Mouse (Mus musculus) embryonic fibroblast, embryonic 13.5 days (primary cell): ENCODE measurements around the gene Golt1a. TPM values are rescaled to one million over a fixed set of nuclear protein-coding genes. Genes with fewer than 3 reads are reported as not detected.
"Not testable (repeated sequence)": the region's sequence is repeated elsewhere in the genome, so short reads cannot be mapped to it uniquely, and the experiment has no call there.

Source experiments
- H3K27ac ChIP-seq: 2 replicates; pipeline ENCODE4 v1.5.1; 2012; ENCODE audit warnings: low read length, control low read depth, inconsistent platforms; ENCODE audit not compliant: insufficient read depth
- H3K4me1 ChIP-seq: 2 replicates; pipeline ENCODE4 v1.6.1; 2011; ENCODE audit warnings: low read length; ENCODE audit not compliant: control insufficient read depth, insufficient read depth
- H3K4me3 ChIP-seq: 2 replicates; pipeline ENCODE4 v1.5.1; 2011; ENCODE audit warnings: mild to moderate bottlenecking, control low read depth, low read length; ENCODE audit not compliant: insufficient read depth
- CTCF ChIP-seq: IDR thresholded peaks from 2 replicates; pipeline ENCODE4 v1.5.1; 2011; ENCODE audit warnings: mild to moderate bottlenecking, control low read depth, low read length, moderate library complexity, borderline replicate concordance; ENCODE audit not compliant: insufficient read depth
- POLR2A ChIP-seq: IDR thresholded peaks from 2 replicates; pipeline ENCODE4 v1.6.1; 2011; ENCODE audit warnings: low read depth, mild to moderate bottlenecking, control low read depth, low read length, moderate library complexity
- polyA plus RNA-seq: library from polyadenylated mRNA; stranded (reverse); fragments of >200 nt; gene quantifications from 2 replicates; pipeline ENCODE4 v1.2.4, GENCODE M21; 2011; ENCODE audit warnings: low read depth; ENCODE audit not compliant: missing spikeins, insufficient read length

Gene Golt1a
- polyA plus RNA-seq, 1 experiment: not detected

- no peak for TF ChIP-seq CTCF
- no peak for TF ChIP-seq POLR2A
- Histone ChIP-seq H3K4me3 (no peak within 1 kb of the TSS), H3K27ac (no peak within 1 kb of the TSS), H3K4me1 (no peaks in the 10 kb centered on the region)
These were observed 11.8 kb downstream of the Golt1a start, which contains the start of gene Kiss1 for GRCm38 (mm10) chr1:133321267-133321925. Gene Kiss1 (plus strand): TSS chr1:133321875.

GRCm38 (mm10) chr1:133323333-133323732 is 13.7 kb downstream of the Golt1a start:
- TF ChIP-seq CTCF (no peak), POLR2A (no peak)
- Histone ChIP-seq H3K4me1 (no peaks in the 10 kb centered on the region), H3K4me3 (no peak overlapping the region), H3K27ac (no peak overlapping the region)

GRCm38 (mm10) chr1:133325951-133326350 is 16.4 kb downstream of the Golt1a start:
- TF ChIP-seq POLR2A (no peak), CTCF (no peak)
- Histone ChIP-seq H3K4me1 (no peaks in the 10 kb centered on the region), H3K4me3 (no peak overlapping the region), H3K27ac (no peak overlapping the region)

GRCm38 (mm10) chr1:133327094-133327493 is 17.5 kb downstream of the Golt1a start:
- TF ChIP-seq POLR2A: no peak
- no peak for TF ChIP-seq CTCF
- no peaks in the 10 kb centered on the region for H3K4me1 ChIP-seq
- H3K27ac ChIP-seq: no peak overlapping the region
- no peak overlapping the region for H3K4me3 ChIP-seq

- Histone ChIP-seq H3K27ac (no peak overlapping the region), H3K4me3 (no peak overlapping the region), H3K4me1 (no peaks in the 10 kb centered on the region)
- TF ChIP-seq POLR2A (no peak), CTCF (no peak)
These were observed 18.7 kb downstream of the Golt1a start for GRCm38 (mm10) chr1:133328299-133328795.

- no peaks in the 10 kb centered on the region for H3K4me1 ChIP-seq
- no peak overlapping the region for H3K4me3 ChIP-seq
- TF ChIP-seq CTCF (no peak), POLR2A (no peak)
- no peak overlapping the region for H3K27ac ChIP-seq
These were observed 19.5 kb downstream of the Golt1a start for GRCm38 (mm10) chr1:133328896-133329637.

- Histone ChIP-seq H3K4me3 (no peak overlapping the region), H3K27ac (no peak overlapping the region), H3K4me1 (no peaks in the 10 kb centered on the region)
- TF ChIP-seq POLR2A (no peak), CTCF (no peak)
These were observed 20.0 kb downstream of the Golt1a start for GRCm38 (mm10) chr1:133329638-133329964.

- no peaks in the 10 kb centered on the region for H3K4me1 ChIP-seq
- no peak overlapping the region for H3K27ac ChIP-seq
- TF ChIP-seq CTCF: no peak
- no peak for TF ChIP-seq POLR2A
- no peak overlapping the region for H3K4me3 ChIP-seq
These were observed 21.5 kb downstream of the Golt1a start for GRCm38 (mm10) chr1:133331142-133331541.

- no peak overlapping the region for H3K4me3 ChIP-seq
- TF ChIP-seq POLR2A (no peak), CTCF (no peak)
- no peaks in the 10 kb centered on the region for H3K4me1 ChIP-seq
- H3K27ac ChIP-seq: no peak overlapping the region
These were observed 23.2 kb downstream of the Golt1a start for GRCm38 (mm10) chr1:133332656-133333430.

- Histone ChIP-seq H3K27ac (no peak overlapping the region), H3K4me3 (no peak overlapping the region), H3K4me1 (no peaks in the 10 kb centered on the region)
- no peak for TF ChIP-seq POLR2A
- TF ChIP-seq CTCF: no peak
These were observed 24.3 kb downstream of the Golt1a start for GRCm38 (mm10) chr1:133333937-133334336.

- H3K27ac ChIP-seq, H3K4me1 ChIP-seq, H3K4me3 ChIP-seq: not testable (repeated sequence)
These were observed 30.8 kb downstream of the Golt1a start for GRCm38 (mm10) chr1:133340403-133340802.
